ENCODE assay signal across 23 mouse cellular contexts in genomic region chr7:75648051-75648450, GRCm38 (mm10).
"Had no signal": no experiment of that assay in that cellular context is flagged by ENCODE, and none has a peak within 500 bp of the region (broad histone marks: within the 10 kb centered on the region; RNA-seq: fewer than 3 reads in every experiment).

No protein-coding gene starts in this region.

- H3K27me3 ChIP-seq: heart, embryonic 12.5 days; hindbrain, embryonic 13.5 days; hindbrain, embryonic 15.5 days; limb, embryonic 13.5 days; limb, embryonic 15.5 days; liver, embryonic 12.5 days had no signal

- DNase-seq: gastrocnemius, postnatal 10 days; gastrocnemius, postnatal 25 days; heart, adult 18-20 months; heart, postnatal 14 days; heart, postnatal 36 days; kidney, adult 11 months; kidney, adult 8-10 months; kidney, postnatal 14 days; kidney, postnatal 36 days; layer of hippocampus, adult 9-11 months; layer of hippocampus, postnatal 36 days; left cerebral cortex, postnatal 4 days; lung, adult 18-20 months had no signal

- H3K36me3 ChIP-seq: heart, embryonic 10.5 days; heart, embryonic 12.5 days; hindbrain, embryonic 13.5 days; hindbrain, embryonic 15.5 days; limb, embryonic 13.5 days; limb, embryonic 15.5 days had no signal

- H3K9me3 ChIP-seq: heart, embryonic 10.5 days; heart, embryonic 12.5 days; hindbrain, embryonic 13.5 days; hindbrain, embryonic 15.5 days; limb, embryonic 13.5 days; limb, embryonic 15.5 days; liver, embryonic 12.5 days had no signal

- H3K4me3 ChIP-seq: heart, embryonic 10.5 days; heart, embryonic 12.5 days; hindbrain, embryonic 13.5 days; hindbrain, embryonic 15.5 days; limb, embryonic 13.5 days; limb, embryonic 15.5 days; liver, embryonic 12.5 days had no signal

- H3K4me2 ChIP-seq: heart, embryonic 12.5 days; hindbrain, embryonic 13.5 days; hindbrain, embryonic 15.5 days; limb, embryonic 13.5 days; limb, embryonic 15.5 days; liver, embryonic 12.5 days had no signal

- ATAC-seq: hindbrain, postnatal 0 days; intestine, embryonic 16.5 days; liver, embryonic 12.5 days had no signal

- H3K27ac ChIP-seq: heart, embryonic 10.5 days; hindbrain, embryonic 13.5 days; hindbrain, embryonic 15.5 days; hindbrain, postnatal 0 days; limb, embryonic 13.5 days; limb, embryonic 15.5 days; liver, embryonic 12.5 days; liver, embryonic 14.5 days had no signal

- H3K9ac ChIP-seq: heart, embryonic 12.5 days; hindbrain, embryonic 13.5 days; hindbrain, embryonic 15.5 days; limb, embryonic 13.5 days; limb, embryonic 15.5 days; liver, embryonic 12.5 days; liver, embryonic 14.5 days had no signal
